Mouse (Mus musculus): ENCODE results near the gene Tmcc3. TPM values are rescaled to one million over a fixed set of nuclear protein-coding genes. Genes with fewer than 3 reads are reported as not detected.

Gene Tmcc3
- total RNA-seq, 2 experiments from 2014 or later, result 42.6 to 46.9 TPM

GRCm38 (mm10) chr10:94354427-94354826, 42.7 kb downstream of the Tmcc3 start:
- no peak for DNase-seq (ENCODE audit: extremely low spot score in 1 of 2, low spot score in 1 of 2)

GRCm38 (mm10) chr10:94356504-94357169, 44.9 kb downstream of the Tmcc3 start:
- DNase-seq (ENCODE audit: extremely low spot score in 1 of 2, low spot score in 1 of 2), result no peak

GRCm38 (mm10) chr10:94360664-94361063, 48.9 kb downstream of the Tmcc3 start:
- no peak for DNase-seq (ENCODE audit: extremely low spot score in 1 of 2, low spot score in 1 of 2)

DNA sequence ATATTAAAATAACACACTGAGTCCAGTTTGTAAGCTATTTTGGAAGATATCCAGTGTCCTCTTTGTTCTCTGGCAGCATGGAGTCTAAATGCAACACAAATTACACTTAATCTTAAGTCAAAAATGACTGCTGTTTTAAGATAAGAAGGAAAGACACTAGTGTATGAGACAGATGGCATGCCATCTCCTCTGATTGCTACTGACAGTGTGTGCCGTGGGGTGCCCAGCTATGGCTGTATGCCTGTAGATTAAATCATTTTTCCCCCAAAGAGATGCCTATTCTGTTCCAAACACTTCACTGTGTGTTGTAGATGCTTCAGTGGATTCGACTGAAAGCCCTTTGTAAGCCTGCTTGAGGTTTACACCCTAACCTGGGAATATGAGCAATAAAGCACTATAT, 59.5 kb downstream of the Tmcc3 start:
- no peak for DNase-seq (ENCODE audit: extremely low spot score in 1 of 2, low spot score in 1 of 2)

- no peak for DNase-seq (ENCODE audit: extremely low spot score in 1 of 2, low spot score in 1 of 2)
Observed at GRCm38 (mm10) chr10:94376941-94377340, 65.2 kb downstream of the Tmcc3 start.

- no peak for DNase-seq (ENCODE audit: extremely low spot score in 1 of 2, low spot score in 1 of 2)
Observed at GRCm38 (mm10) chr10:94377844-94378243, 66.1 kb downstream of the Tmcc3 start.

- DNase-seq (ENCODE audit: extremely low spot score in 1 of 2, low spot score in 1 of 2), result peak; percentile 47 to 67
Observed at GRCm38 (mm10) chr10:94378383-94378782, 66.6 kb downstream of the Tmcc3 start.

GRCm38 (mm10) chr10:94380082-94380481, 68.3 kb downstream of the Tmcc3 start:
- no peak for DNase-seq (ENCODE audit: extremely low spot score in 1 of 2, low spot score in 1 of 2)

DNA sequence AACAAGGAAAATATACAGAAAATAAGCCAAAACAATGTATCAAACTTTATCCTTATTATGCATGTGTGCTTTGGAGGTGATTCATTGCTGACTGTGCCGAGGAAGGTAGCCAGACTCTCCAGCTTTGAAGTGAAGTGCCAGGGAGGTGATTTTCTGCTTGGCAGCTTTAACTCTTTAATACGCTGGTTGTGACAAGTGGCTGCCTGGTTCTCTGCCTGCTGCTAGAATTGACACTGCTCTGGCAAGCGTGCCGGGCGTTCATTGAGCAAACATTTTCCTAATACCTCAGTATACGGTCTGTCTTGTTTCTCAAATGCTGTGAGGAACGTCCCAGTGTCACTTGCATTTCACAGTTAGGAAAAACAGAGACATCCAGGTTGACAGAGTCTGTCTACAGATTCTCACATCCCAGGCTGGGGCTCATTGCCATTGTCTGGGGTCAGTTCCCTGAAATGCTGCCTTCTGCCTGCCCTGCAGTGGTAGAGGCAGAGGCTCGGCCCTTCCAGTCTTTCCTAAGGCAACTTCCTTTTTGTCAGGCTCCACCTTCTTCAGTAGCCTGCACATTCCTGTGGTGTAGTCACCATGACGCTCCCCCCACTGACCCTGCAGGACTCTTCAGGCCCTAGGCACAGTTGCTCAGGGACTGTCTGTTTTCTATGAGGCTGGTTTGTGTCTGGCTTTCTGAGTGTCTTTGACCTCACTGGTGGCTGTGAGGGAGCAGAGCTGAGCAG, 69.1 kb downstream of the Tmcc3 start:
- DNase-seq (ENCODE audit: extremely low spot score in 1 of 2, low spot score in 1 of 2), result no peak

DNA sequence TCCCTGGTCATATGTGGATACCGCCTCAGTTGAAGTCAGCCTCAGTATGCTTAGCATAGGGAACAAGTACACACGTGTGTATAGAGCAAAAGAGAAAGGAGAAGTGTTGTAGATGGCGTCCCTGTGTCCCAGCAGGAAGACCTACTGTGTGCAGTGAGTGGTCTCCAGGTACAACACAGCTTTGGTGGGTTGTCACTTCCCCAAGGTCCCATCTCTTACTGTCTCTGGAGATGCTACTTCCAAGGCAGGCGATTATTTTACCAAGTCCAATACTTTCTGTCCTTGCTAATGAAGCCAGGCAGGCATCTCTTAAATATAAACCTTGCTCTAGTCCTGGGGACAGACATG, 69.6 kb downstream of the Tmcc3 start:
- no peak for DNase-seq (ENCODE audit: extremely low spot score in 1 of 2, low spot score in 1 of 2)

DNA sequence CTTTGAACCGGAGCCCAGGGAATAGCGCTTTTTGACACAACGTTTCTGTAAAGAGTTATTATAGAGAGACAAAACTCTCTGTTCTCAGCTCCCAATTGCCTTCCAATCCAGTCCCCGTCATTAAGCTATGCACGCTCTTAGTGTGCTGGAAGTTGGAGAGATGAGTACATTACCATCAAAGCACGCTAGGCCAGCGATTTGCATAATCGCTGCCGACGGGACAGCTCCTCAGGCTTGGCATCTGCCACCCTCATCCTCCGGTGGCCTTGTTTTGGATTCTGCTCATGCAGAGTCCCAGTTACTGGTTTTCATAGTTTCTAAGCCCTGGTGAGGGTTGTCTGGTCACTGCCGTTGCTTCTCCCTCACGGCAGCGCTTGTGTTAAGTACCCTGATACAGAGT, 70.9 kb downstream of the Tmcc3 start:
- no peak for DNase-seq (ENCODE audit: extremely low spot score in 1 of 2, low spot score in 1 of 2)

DNA sequence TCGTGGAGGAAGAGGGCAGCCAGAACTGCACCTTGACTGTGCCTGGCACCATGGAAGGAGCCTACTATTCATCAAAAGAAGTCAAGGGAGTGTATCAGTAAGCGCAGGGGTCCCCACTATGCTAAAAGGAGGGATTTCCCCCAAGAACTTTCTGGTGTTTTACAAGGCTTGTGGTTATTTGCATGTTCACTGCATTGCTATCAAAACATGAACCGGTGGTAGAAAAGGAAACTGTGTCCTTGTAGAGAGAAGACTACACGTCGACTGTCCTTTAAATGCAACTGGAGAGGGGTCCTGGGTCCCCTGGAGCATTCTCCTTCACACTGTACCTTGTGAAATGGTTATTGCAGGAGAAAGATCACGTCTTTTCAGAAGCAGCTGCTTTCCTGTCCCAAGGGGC, 71.8 kb downstream of the Tmcc3 start:
- no peak for DNase-seq (ENCODE audit: extremely low spot score in 1 of 2, low spot score in 1 of 2)

GRCm38 (mm10) chr10:94389219-94389618, 77.5 kb downstream of the Tmcc3 start:
- DNase-seq (ENCODE audit: extremely low spot score in 1 of 2, low spot score in 1 of 2), result no peak

DNA sequence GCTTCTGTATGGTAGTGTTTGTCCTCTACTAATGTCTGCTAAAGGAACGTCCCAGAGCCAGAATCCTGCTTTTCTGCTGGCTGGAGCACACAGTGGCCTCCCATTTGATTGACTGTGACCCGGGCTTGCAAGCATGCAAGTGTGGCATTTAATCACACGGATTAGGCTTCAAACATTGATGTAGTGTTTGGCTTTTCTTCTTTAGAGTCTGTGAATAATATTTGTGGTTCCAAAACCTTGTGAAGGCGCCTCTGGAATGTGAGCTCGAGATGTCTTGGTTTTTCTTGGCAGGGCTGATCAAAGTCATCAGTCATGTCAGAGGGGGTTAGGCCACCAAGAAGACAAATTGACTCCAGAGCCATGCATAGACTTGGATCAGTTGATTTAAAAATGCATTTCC, 79.3 kb downstream of the Tmcc3 start:
- no peak for DNase-seq (ENCODE audit: extremely low spot score in 1 of 2, low spot score in 1 of 2)

DNA sequence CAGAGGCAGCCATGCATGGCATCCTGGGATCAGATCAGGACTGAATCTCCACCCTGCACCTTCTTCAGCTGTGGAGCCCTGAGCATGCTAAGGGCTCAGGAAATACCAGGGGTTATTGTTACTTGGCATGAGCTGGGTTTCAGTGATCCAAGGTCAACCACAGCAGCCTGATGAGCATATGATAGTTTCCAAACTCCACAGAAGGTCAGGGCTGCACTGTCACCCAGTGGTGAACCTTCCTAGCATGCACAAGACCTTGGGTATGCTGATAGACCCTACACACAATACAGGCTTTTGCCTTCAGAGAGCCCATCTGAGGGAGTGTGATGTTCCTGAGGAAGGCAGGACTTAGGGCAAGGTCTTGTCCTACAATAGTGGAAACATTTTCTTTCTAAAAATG, 82.5 kb downstream of the Tmcc3 start:
- DNase-seq (ENCODE audit: extremely low spot score in 1 of 2, low spot score in 1 of 2), result no peak

GRCm38 (mm10) chr10:94397833-94398596, 86.3 kb downstream of the Tmcc3 start:
- DNase-seq (ENCODE audit: extremely low spot score in 1 of 2, low spot score in 1 of 2), result no peak

- no peak for DNase-seq (ENCODE audit: extremely low spot score in 1 of 2, low spot score in 1 of 2)
Observed at GRCm38 (mm10) chr10:94400895-94401294, 89.1 kb downstream of the Tmcc3 start.

DNA sequence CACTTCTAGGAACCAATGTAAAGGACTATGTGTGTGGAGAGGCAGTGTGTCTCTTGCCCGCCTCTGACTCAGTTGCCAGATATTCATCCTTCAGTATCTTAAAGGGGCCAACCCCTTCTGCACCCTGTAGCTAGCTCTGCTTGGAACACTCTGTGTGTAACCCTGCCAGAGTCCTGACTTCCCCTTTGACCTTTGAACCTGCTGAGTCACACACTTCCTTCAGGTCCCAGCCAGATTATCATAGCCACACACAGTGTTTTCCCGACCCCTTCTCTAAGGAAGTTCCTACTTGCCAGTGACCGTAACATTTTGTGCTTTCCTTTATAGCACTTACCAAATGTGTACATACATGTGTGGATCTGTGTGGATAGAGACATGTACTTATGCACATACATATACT, 93.7 kb downstream of the Tmcc3 start:
- no peak for DNase-seq (ENCODE audit: extremely low spot score in 1 of 2, low spot score in 1 of 2)

GRCm38 (mm10) chr10:94406821-94407220, 95.1 kb downstream of the Tmcc3 start:
- no peak for DNase-seq (ENCODE audit: extremely low spot score in 1 of 2, low spot score in 1 of 2)

DNA sequence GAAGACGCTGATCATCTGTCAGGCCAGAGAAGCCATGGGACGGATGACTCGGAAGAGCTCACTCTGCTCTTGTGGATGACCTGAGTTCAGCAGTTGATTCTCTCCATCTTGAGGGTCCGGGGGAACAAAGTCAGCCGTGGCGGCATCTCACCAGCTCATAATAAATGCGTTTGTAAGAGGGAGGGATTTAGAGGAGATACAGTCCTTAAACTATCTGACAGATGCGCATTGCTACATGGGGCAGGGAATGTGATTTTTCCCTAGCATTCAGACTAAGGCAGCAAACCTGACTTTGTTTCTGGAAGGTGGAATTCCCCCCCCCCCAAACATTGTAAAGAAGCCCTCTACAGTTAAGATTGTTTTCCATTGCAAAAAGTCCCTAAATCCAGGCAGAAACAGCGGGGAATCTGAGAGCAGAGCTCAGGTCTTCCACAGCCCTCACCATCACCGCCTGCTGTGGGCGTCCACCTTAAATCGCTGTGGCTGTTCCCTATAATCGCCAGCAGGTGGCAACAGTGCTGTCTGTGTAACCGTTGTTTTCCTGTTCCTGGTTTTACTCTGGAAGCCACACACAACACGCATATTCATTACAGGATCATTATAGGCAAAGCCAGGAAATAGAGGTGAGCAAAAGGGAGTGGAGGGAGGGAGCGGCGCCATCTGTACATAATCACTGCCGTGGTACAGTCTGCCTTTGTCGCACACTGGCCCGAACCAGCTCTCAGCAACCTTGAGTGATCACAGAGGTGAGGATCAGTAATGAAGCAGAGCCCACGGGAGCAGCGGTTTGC, 96.8 kb downstream of the Tmcc3 start:
- peak; percentile 51 to 71 for DNase-seq (ENCODE audit: extremely low spot score in 1 of 2, low spot score in 1 of 2)

- no peak for DNase-seq (ENCODE audit: extremely low spot score in 1 of 2, low spot score in 1 of 2)
Observed at GRCm38 (mm10) chr10:94409661-94410060, 97.9 kb downstream of the Tmcc3 start.
